Mouse (Mus musculus): ENCODE measurements around the gene Senp7. TPM values are rescaled to one million over a fixed set of nuclear protein-coding genes. Genes with fewer than 3 reads are reported as not detected.
A peak's percentile ranks its signal among the peaks of the same experiment; 100 is the strongest.
"Not testable (repeated sequence)": the region's sequence is repeated elsewhere in the genome, so short reads cannot be mapped to it uniquely, and the experiment has no call there.

Gene Senp7
- polyA plus RNA-seq, 1 experiment from 2014 or later: 70.9 TPM

DNA sequence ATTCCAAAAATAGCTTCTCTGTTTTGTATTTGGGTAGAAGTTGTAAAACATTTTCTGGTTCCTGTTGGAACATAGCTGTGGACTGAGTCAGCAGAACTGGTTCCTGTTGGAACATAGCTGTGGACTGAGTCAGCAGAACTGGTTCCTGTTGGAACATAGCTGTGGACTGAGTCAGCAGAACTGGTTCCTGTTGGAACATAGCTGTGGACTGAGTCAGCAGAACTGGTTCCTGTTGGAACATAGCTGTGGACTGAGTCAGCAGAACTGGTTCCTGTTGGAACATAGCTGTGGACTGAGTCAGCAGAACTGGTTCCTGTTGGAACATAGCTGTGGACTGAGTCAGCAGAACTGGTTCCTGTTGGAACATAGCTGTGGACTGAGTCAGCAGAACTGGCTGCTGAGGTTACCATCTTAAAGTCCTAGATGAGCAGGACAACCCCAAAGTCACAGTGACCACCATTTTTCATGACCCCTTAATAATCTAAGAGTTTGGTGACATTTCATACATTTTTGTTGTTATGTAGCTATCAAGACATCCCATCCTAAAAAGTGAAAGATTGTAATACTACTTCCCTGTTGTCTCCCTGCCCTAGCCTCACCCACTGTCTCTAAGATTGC is 48.4 kb downstream of the Senp7 start:
- ATAC-seq (ENCODE audit: low FRiP score, low TSS enrichment); H3K27ac ChIP-seq (replicated peaks; ENCODE audit: low read depth, low read length); H3K4me1 ChIP-seq (ENCODE audit: control insufficient read depth, insufficient read depth, low read length); H3K27me3 ChIP-seq (ENCODE audit: control insufficient read depth, insufficient read depth, low read length); H3K9ac ChIP-seq (replicated peaks; ENCODE audit: low read length); H3K4me3 ChIP-seq (replicated peaks; ENCODE audit: low read depth, low read length); DNase-seq; H3K4me2 ChIP-seq (ENCODE audit: low read length); H3K9me3 ChIP-seq (ENCODE audit: control insufficient read depth, low read length): not testable (repeated sequence)
- peaks cover 36% of the 10 kb centered on the region for H3K36me3 ChIP-seq (ENCODE audit: control insufficient read depth, insufficient read depth, low read length)

DNA sequence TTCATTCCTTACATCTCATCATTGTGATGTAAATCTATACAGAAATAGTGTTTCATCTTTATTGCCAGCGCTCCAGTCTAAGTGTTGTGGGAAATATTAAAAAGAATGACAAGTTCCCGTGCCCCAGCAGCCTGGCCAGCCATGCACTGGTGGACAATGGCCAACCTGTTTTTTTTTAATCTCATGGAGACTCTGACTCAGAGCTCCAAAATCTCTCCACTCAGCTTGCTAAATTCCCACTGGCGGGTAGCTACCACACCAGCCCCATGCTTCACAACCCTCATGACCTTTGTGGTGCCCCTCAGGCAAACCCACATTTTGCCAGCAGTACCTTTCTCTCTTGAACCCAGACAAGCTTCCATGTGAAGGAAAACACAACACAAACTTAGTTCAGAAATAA is 67.6 kb downstream of the Senp7 start:
- ATAC-seq (ENCODE audit: low FRiP score, low TSS enrichment) (no peak), DNase-seq (no peak)
- H3K4me1 ChIP-seq (ENCODE audit: control insufficient read depth, insufficient read depth, low read length): no peaks in the 10 kb centered on the region
- H3K27me3 ChIP-seq (ENCODE audit: control insufficient read depth, insufficient read depth, low read length): no peaks in the 10 kb centered on the region
- H3K4me3 ChIP-seq (replicated peaks; ENCODE audit: low read depth, low read length): no peak overlapping the region
- peaks cover 36% of the 10 kb centered on the region for H3K36me3 ChIP-seq (ENCODE audit: control insufficient read depth, insufficient read depth, low read length)
- H3K9ac ChIP-seq (replicated peaks; ENCODE audit: low read length): no peak overlapping the region
- 81% methylated on average over 3 of the region's 3 CpGs for WGBS
- no peak overlapping the region for H3K4me2 ChIP-seq (ENCODE audit: low read length)
- no peaks in the 10 kb centered on the region; the same call in 1 of the 2 replicates for H3K9me3 ChIP-seq (ENCODE audit: control insufficient read depth, low read length)
- no peak overlapping the region for H3K27ac ChIP-seq (replicated peaks; ENCODE audit: low read depth, low read length)

GRCm38 (mm10) chr16:56116155-56116554 is 68.0 kb downstream of the Senp7 start:
- no peak overlapping the region for H3K4me2 ChIP-seq (ENCODE audit: low read length)
- no peaks in the 10 kb centered on the region for H3K27me3 ChIP-seq (ENCODE audit: control insufficient read depth, insufficient read depth, low read length)
- peaks cover 39% of the 10 kb centered on the region for H3K36me3 ChIP-seq (ENCODE audit: control insufficient read depth, insufficient read depth, low read length)
- DNase-seq (no peak), ATAC-seq (ENCODE audit: low FRiP score, low TSS enrichment) (no peak)
- WGBS: 92% methylated on average over 5 of the region's 5 CpGs
- H3K9me3 ChIP-seq (ENCODE audit: control insufficient read depth, low read length): no peaks in the 10 kb centered on the region; the same call in 1 of the 2 replicates
- no peak overlapping the region for H3K9ac ChIP-seq (replicated peaks; ENCODE audit: low read length)
- H3K4me1 ChIP-seq (ENCODE audit: control insufficient read depth, insufficient read depth, low read length): no peaks in the 10 kb centered on the region
- no peak overlapping the region for H3K4me3 ChIP-seq (replicated peaks; ENCODE audit: low read depth, low read length)
- no peak overlapping the region for H3K27ac ChIP-seq (replicated peaks; ENCODE audit: low read depth, low read length)

- H3K36me3 ChIP-seq (ENCODE audit: control insufficient read depth, insufficient read depth, low read length): peaks cover 37% of the 10 kb centered on the region
- H3K9me3 ChIP-seq (ENCODE audit: control insufficient read depth, low read length): no peaks in the 10 kb centered on the region; the same call in 1 of the 2 replicates
- DNase-seq (no peak), ATAC-seq (ENCODE audit: low FRiP score, low TSS enrichment) (no peak)
- H3K9ac ChIP-seq (replicated peaks; ENCODE audit: low read length): no peak overlapping the region
- WGBS: 95% methylated on average over 10 of the region's 10 CpGs
- H3K4me1 ChIP-seq (ENCODE audit: control insufficient read depth, insufficient read depth, low read length): no peaks in the 10 kb centered on the region
- H3K27ac ChIP-seq (replicated peaks; ENCODE audit: low read depth, low read length): no peak overlapping the region
- H3K4me3 ChIP-seq (replicated peaks; ENCODE audit: low read depth, low read length): no peak overlapping the region
- H3K4me2 ChIP-seq (ENCODE audit: low read length): no peak overlapping the region
- no peaks in the 10 kb centered on the region for H3K27me3 ChIP-seq (ENCODE audit: control insufficient read depth, insufficient read depth, low read length)
These were observed 69.4 kb downstream of the Senp7 start for GRCm38 (mm10) chr16:56117327-56118180.

- ATAC-seq (ENCODE audit: low FRiP score, low TSS enrichment) (no peak), DNase-seq (no peak)
- no peak overlapping the region for H3K9ac ChIP-seq (replicated peaks; ENCODE audit: low read length)
- no peak overlapping the region for H3K27ac ChIP-seq (replicated peaks; ENCODE audit: low read depth, low read length)
- H3K4me1 ChIP-seq (ENCODE audit: control insufficient read depth, insufficient read depth, low read length): no peaks in the 10 kb centered on the region
- WGBS: 90% methylated on average over 5 of the region's 5 CpGs
- no peaks in the 10 kb centered on the region for H3K9me3 ChIP-seq (ENCODE audit: control insufficient read depth, low read length)
- H3K4me2 ChIP-seq (ENCODE audit: low read length): no peak overlapping the region
- no peak overlapping the region for H3K4me3 ChIP-seq (replicated peaks; ENCODE audit: low read depth, low read length)
- peaks cover 45% of the 10 kb centered on the region for H3K36me3 ChIP-seq (ENCODE audit: control insufficient read depth, insufficient read depth, low read length)
- no peaks in the 10 kb centered on the region for H3K27me3 ChIP-seq (ENCODE audit: control insufficient read depth, insufficient read depth, low read length)
These were observed 74.4 kb downstream of the Senp7 start for GRCm38 (mm10) chr16:56122517-56122916.

- WGBS: 96% methylated on average over 3 of the region's 3 CpGs
- H3K36me3 ChIP-seq (ENCODE audit: control insufficient read depth, insufficient read depth, low read length): peaks cover 52% of the 10 kb centered on the region
- H3K27ac ChIP-seq (replicated peaks; ENCODE audit: low read depth, low read length): no peak overlapping the region
- DNase-seq (no peak), ATAC-seq (ENCODE audit: low FRiP score, low TSS enrichment) (no peak)
- no peaks in the 10 kb centered on the region for H3K9me3 ChIP-seq (ENCODE audit: control insufficient read depth, low read length)
- no peak overlapping the region for H3K4me3 ChIP-seq (replicated peaks; ENCODE audit: low read depth, low read length)
- H3K27me3 ChIP-seq (ENCODE audit: control insufficient read depth, insufficient read depth, low read length): no peaks in the 10 kb centered on the region
- no peak overlapping the region for H3K9ac ChIP-seq (replicated peaks; ENCODE audit: low read length)
- no peak overlapping the region for H3K4me2 ChIP-seq (ENCODE audit: low read length)
- H3K4me1 ChIP-seq (ENCODE audit: control insufficient read depth, insufficient read depth, low read length): no peaks in the 10 kb centered on the region
These were observed 75.9 kb downstream of the Senp7 start for GRCm38 (mm10) chr16:56124045-56124444.

DNA sequence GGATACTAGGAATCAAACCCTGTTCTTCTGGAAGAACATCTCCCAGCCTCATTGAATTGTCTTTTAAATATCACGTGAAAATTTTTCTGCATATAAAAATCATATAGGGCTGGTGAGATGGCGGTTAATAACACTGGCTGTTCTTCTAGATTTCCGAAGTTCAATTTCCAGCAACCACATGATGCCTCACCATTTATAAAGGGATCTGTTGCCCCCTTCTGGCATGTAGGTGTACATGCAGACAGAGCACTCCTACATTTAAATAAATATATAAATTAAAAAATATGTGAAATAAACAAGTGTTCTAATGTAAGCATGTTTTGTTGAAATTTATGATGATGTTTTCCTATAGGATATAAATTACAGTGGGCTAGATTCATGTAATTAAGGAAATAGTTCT is 83.5 kb downstream of the Senp7 start:
- no peaks in the 10 kb centered on the region for H3K27me3 ChIP-seq (ENCODE audit: control insufficient read depth, insufficient read depth, low read length)
- H3K36me3 ChIP-seq (ENCODE audit: control insufficient read depth, insufficient read depth, low read length): peaks cover 20% of the 10 kb centered on the region
- no peak overlapping the region for H3K9ac ChIP-seq (replicated peaks; ENCODE audit: low read length)
- 39% methylated on average over 3 of the region's 3 CpGs for WGBS
- ATAC-seq (ENCODE audit: low FRiP score, low TSS enrichment): no peak; the same call in 1 of the 2 replicates
- H3K4me1 ChIP-seq (ENCODE audit: control insufficient read depth, insufficient read depth, low read length): no peaks in the 10 kb centered on the region
- DNase-seq: peak; percentile 69
- H3K9me3 ChIP-seq (ENCODE audit: control insufficient read depth, low read length): no peaks in the 10 kb centered on the region
- no peak overlapping the region for H3K4me3 ChIP-seq (replicated peaks; ENCODE audit: low read depth, low read length)
- no peak overlapping the region for H3K27ac ChIP-seq (replicated peaks; ENCODE audit: low read depth, low read length)
- no peak overlapping the region for H3K4me2 ChIP-seq (ENCODE audit: low read length)

DNA sequence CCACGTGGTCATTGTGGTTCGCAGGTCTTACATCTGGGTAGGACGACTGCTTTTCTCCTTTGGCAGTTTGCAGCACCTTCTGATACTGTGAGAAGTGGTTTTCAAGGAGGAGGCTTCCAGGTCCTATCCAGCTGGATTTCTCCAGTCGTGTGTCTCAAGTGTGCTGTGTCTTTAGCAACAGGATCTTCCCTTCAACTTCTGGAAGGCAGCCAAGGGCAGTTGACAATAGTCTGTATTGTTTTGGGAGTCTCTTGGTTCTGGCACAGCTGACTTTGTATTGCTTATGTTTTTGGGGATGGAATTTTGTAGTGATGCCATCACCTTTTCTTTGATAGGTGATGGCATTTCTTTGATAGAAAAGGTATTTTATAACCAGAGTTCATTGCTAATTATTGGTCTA is 86.0 kb downstream of the Senp7 start:
- ATAC-seq (ENCODE audit: low FRiP score, low TSS enrichment): no peak

GRCm38 (mm10) chr16:56137672-56138071 is 89.5 kb downstream of the Senp7 start:
- H3K4me3 ChIP-seq (replicated peaks; ENCODE audit: low read depth, low read length); DNase-seq; H3K27ac ChIP-seq (replicated peaks; ENCODE audit: low read depth, low read length); H3K27me3 ChIP-seq (ENCODE audit: control insufficient read depth, insufficient read depth, low read length); H3K36me3 ChIP-seq (ENCODE audit: control insufficient read depth, insufficient read depth, low read length); ATAC-seq (ENCODE audit: low FRiP score, low TSS enrichment); H3K4me2 ChIP-seq (ENCODE audit: low read length); H3K4me1 ChIP-seq (ENCODE audit: control insufficient read depth, insufficient read depth, low read length); H3K9me3 ChIP-seq (ENCODE audit: control insufficient read depth, low read length); H3K9ac ChIP-seq (replicated peaks; ENCODE audit: low read length): not testable (repeated sequence)
- 91% methylated on average over 5 of the region's 5 CpGs for WGBS

More for the DNA sequence above, 86.0 kb downstream of the Senp7 start:
- Histone ChIP-seq H3K27ac (replicated peaks; ENCODE audit: low read depth, low read length) (no peak overlapping the region), H3K36me3 (ENCODE audit: control insufficient read depth, insufficient read depth, low read length) (peaks cover 11% of the 10 kb centered on the region), H3K4me1 (ENCODE audit: control insufficient read depth, insufficient read depth, low read length) (no peaks in the 10 kb centered on the region), H3K9ac (replicated peaks; ENCODE audit: low read length) (no peak overlapping the region), H3K4me3 (replicated peaks; ENCODE audit: low read depth, low read length) (no peak overlapping the region), H3K9me3 (ENCODE audit: control insufficient read depth, low read length) (no peaks in the 10 kb centered on the region), H3K4me2 (ENCODE audit: low read length) (no peak overlapping the region), H3K27me3 (ENCODE audit: control insufficient read depth, insufficient read depth, low read length) (no peaks in the 10 kb centered on the region)
- peak; percentile 40 for DNase-seq
- WGBS: 51% methylated on average over 4 of the region's 4 CpGs
